Comparison of ENCODE assay signal across 24 mouse cellular contexts in the genomic region with DNA sequence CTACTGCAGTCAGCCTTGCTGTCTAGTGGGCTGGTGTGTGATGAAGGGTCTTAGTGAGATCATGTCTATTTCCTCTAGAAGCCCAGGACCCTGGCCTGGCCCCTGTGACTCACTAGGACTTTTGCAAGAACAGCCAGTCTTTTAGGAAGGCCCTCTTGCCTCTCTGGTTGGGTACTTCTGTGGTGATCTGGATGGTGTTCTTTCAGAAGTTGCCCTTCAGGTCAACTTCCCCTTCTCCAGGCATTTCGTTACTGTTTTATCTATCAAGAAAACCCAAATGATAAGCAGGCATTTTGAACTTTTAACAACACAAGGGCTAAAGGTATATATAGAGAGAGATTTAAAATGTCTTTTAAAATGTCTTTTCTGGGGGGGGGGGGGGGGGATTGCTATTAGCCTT.
DNase-seq lines count a peak whose midpoint lies in the region; ATAC-seq lines count a peak whose summit lies in the region.
"Had no signal": no experiment of that assay in that cellular context is flagged by ENCODE, and none has a peak within 500 bp of the region (broad histone marks: within the 10 kb centered on the region; RNA-seq: fewer than 3 reads in every experiment).

No protein-coding gene starts in this region.

- DNase-seq in adrenal gland, postnatal 36 days: peak; percentile 1 to 7
- no peak for DNase-seq in adrenal gland, postnatal 14 days
- peak; percentile 1 for DNase-seq in kidney, postnatal 14 days
- no peak for DNase-seq in kidney, postnatal 25 days
- DNase-seq in testis, postnatal 10 days (ENCODE audit: low spot score): no peak
- DNase-seq in natural killer cell, adult 2 months (ENCODE audit: low spot score in 2 of 2): no peak
- DNase-seq: cerebellum, adult 8-10 months; cerebellum, postnatal 25 days; gastrocnemius, postnatal 14 days; heart, adult 11 months; heart, postnatal 36 days; kidney, adult 11 months; left cerebral cortex, postnatal 4 days; lung, embryonic 14.5 days; lung, postnatal 14 days; right cerebral cortex, adult 18-20 months; right cerebral cortex, postnatal 4 days; thymus, adult 2 months; thymus, postnatal 4 days had no signal

- ATAC-seq in granulocyte monocyte progenitor cell, adult 5-6 weeks (replicated peaks; ENCODE audit: poor library complexity, severe bottlenecking): peak; percentile 85
- ATAC-seq: forebrain, embryonic 13.5 days; inflammation-experienced regulatory T-cells, adult 6 months; midbrain, embryonic 16.5 days; Patski had no signal

Comparison
In these comparisons a context has a peak if more than half of its experiments do, and no peak if none do; other contexts are left out.
1. DNase-seq: peak in adrenal gland, postnatal 36 days (2 of 2) and kidney, postnatal 14 days (single experiment); none in adrenal gland, postnatal 14 days (single experiment), kidney, postnatal 25 days (0 of 2), testis, postnatal 10 days (single experiment) and natural killer cell, adult 2 months (0 of 2).